ENCODE assay signal across 20 mouse cellular contexts in the genomic region with DNA sequence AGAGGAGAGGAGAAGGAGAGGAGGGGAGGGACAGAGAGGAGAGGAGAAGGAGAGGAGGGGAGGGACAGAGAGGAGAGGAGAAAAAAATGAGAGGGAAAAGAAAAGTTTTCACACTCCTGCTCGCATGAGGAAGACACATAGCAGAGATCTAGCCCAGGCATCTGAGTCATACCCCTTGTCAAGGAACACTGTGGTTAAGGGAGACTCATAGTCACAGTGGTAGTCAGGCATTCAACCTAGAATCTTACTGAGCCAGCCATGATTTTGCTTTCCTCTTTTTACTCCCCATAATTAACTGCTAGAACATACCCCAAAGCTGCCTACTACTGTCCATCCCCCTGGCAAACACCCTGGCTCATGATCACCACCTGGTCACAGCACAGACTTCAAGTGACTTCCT.
"Had no signal": no experiment of that assay in that cellular context is flagged by ENCODE, and none has a peak within 500 bp of the region (broad histone marks: within the 10 kb centered on the region; RNA-seq: fewer than 3 reads in every experiment).

No protein-coding gene starts in this region.

- H3K36me3 ChIP-seq: liver, embryonic 15.5 days; midbrain, embryonic 13.5 days; midbrain, embryonic 15.5 days; neural tube, embryonic 13.5 days; neural tube, embryonic 15.5 days had no signal

- H3K9ac ChIP-seq: liver, embryonic 15.5 days; liver, postnatal 0 days; lung, embryonic 14.5 days; midbrain, embryonic 13.5 days; midbrain, embryonic 15.5 days; neural tube, embryonic 13.5 days; neural tube, embryonic 15.5 days had no signal

- ATAC-seq: liver, postnatal 0 days; midbrain, embryonic 13.5 days; midbrain, embryonic 15.5 days had no signal

- H3K4me3 ChIP-seq: liver, embryonic 15.5 days; megakaryocyte, embryonic 14.5 days; midbrain, embryonic 13.5 days; midbrain, embryonic 15.5 days; myocyte; neural tube, embryonic 13.5 days; neural tube, embryonic 15.5 days had no signal

- H3K9me3 ChIP-seq: liver, embryonic 15.5 days; midbrain, embryonic 13.5 days; midbrain, embryonic 15.5 days; neural tube, embryonic 13.5 days; neural tube, embryonic 15.5 days had no signal

- H3K27ac ChIP-seq: liver, embryonic 15.5 days; midbrain, embryonic 13.5 days; midbrain, embryonic 15.5 days; neural tube, embryonic 13.5 days; neural tube, embryonic 15.5 days had no signal

- DNase-seq: liver, postnatal 0 days; lung, embryonic 14.5 days; lung, postnatal 10 days; lung, postnatal 4 days; retina, postnatal 1 day; right cerebral cortex, adult 18-20 months; right cerebral cortex, postnatal 25 days; right cerebral cortex, postnatal 4 days; spleen, adult 18-20 months; thymus, adult 18-20 months; thymus, postnatal 14 days; thymus, postnatal 36 days had no signal

- H3K4me1 ChIP-seq: liver, embryonic 15.5 days; megakaryocyte, embryonic 14.5 days; midbrain, embryonic 13.5 days; midbrain, embryonic 15.5 days; neural tube, embryonic 13.5 days; neural tube, embryonic 15.5 days had no signal

- H3K4me2 ChIP-seq: liver, embryonic 15.5 days; lung, embryonic 14.5 days; midbrain, embryonic 11.5 days; midbrain, embryonic 13.5 days; midbrain, embryonic 15.5 days; neural tube, embryonic 13.5 days; neural tube, embryonic 15.5 days had no signal

- H3K27me3 ChIP-seq: liver, embryonic 15.5 days; megakaryocyte, embryonic 14.5 days; midbrain, embryonic 13.5 days; midbrain, embryonic 15.5 days; neural tube, embryonic 13.5 days; neural tube, embryonic 15.5 days had no signal
